Mouse (Mus musculus): Measurements from ENCODE around the gene Phospho2.

DNA sequence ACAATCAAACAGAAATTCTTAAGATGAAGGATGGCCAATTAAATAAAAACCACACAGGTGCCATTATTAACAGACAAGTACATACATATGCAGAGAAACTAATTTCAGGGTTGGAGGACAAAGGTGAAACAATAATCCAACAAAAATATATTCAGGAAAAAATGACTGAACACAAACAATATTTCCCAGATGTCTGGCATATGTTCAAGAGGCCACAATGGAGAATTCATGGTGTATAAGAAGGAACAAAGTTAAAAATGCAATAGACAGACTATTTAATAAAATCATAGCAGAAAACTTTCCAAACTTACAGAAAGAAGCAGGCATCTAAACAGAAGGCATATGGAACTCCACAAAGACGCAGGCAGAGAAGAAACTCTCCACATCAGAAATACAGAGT, 24.7 kb upstream of the Phospho2 start:
- no peak for TF ChIP-seq CTCF (IDR thresholded peaks at IDR 0.05; ENCODE audit: low read depth)
- TF ChIP-seq EP300 (IDR thresholded peaks at IDR 0.05; ENCODE audit: low read depth): no peak

Data from liver, postnatal 0 days (tissue).